Mouse (Mus musculus) liver, postnatal 0 days (tissue): Measurements from ENCODE around the gene Ggn.

ENCODE experiments used
- CTCF ChIP-seq: sonication (generic); IDR thresholded peaks from 2 replicates; pipeline ENCODE4 v1.5.1; 2016; ENCODE audit warnings: antibody characterized with exemption, low read depth
- EP300 ChIP-seq: IDR thresholded peaks from 2 replicates; pipeline ENCODE4 v1.6.1; 2016; ENCODE audit warnings: antibody characterized with exemption, low read depth, mild to moderate bottlenecking

GRCm38 (mm10) chr7:29124970-29125369, 45.0 kb upstream of the Ggn start, which contains the start of gene Ryr1:
- no peak for TF ChIP-seq CTCF
- no peak for TF ChIP-seq EP300
